Mouse (Mus musculus) ES-Bruce4 (cell line): Measurements from ENCODE around the gene Fis1.

ENCODE experiments used
- CTCF ChIP-seq: IDR thresholded peaks from one replicate; pipeline ENCODE4 v1.8.1; 2011; ENCODE audit warnings: low read depth, low read length
- EP300 ChIP-seq: IDR thresholded peaks from 2 replicates; pipeline ENCODE4 v1.6.1; 2011; ENCODE audit warnings: low read depth, low read length; ENCODE audit not compliant: insufficient read depth
- POLR2A ChIP-seq: IDR thresholded peaks from one replicate; pipeline ENCODE4 v1.8.1; 2011; ENCODE audit warnings: low read length; ENCODE audit not compliant: insufficient read depth

- TF ChIP-seq CTCF, result no peak
- no peak for TF ChIP-seq POLR2A
- no peak for TF ChIP-seq EP300
These were observed 34.8 kb downstream of the Fis1 start, which contains the start of gene Znhit1 for GRCm38 (mm10) chr5:136987934-136988271.
